Mouse (Mus musculus): ENCODE measurements around the gene Kcnn1. TPM values are rescaled to one million over a fixed set of nuclear protein-coding genes. Genes with fewer than 3 reads are reported as not detected.

Kcnn1 gene
- polyA plus RNA-seq, 1 experiment from 2014 or later, result 1.4 TPM

DNA sequence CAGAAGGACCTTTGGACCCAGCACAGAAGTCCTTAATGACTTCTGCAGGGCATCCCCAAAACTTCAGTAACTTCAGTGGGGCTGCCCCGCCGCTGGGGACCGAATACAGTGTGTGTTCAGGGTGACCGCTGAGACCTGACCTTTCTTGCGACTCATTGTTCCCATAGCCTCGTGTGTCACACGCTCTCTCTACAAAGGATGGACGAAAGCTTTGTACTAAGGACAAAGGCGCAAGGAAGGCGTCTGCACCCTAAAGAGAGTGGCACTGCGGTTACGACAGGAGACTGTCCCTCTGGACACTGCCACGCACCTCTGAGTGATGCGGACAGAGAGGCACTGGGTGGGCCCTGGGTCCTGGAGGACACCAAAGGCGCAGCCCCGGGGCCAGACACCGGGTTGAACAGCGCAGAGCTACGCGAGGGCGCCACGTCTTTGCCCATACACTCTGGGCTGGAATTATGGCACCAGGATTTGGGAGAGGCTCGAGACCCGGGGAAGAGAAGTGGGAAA, 1.7 kb upstream of the Kcnn1 start:
- no peak for ATAC-seq (ENCODE audit: insufficient read depth, low FRiP score)
- H3K4me3 ChIP-seq (replicated peaks; ENCODE audit: low read length), result peak overlapping the region; percentile 70
- 4% methylated on average over 24 of the region's 24 CpGs for WGBS
- peaks cover 44% of the 10 kb centered on the region for H3K4me1 ChIP-seq (ENCODE audit: control insufficient read depth, insufficient read depth, low read length)
- H3K36me3 ChIP-seq (ENCODE audit: control insufficient read depth, insufficient read depth, low read length), result peaks cover 5% of the 10 kb centered on the region; the same call in 1 of the 2 replicates
- H3K9ac ChIP-seq (ENCODE audit: low read length), result peak overlapping the region; percentile 79
- H3K27ac ChIP-seq (ENCODE audit: low read length), result peak overlapping the region; percentile 86
- H3K9me3 ChIP-seq (replicated peaks; ENCODE audit: control insufficient read depth, low read length), result no peaks in the 10 kb centered on the region
- peak overlapping the region; percentile 79 for H3K4me2 ChIP-seq (ENCODE audit: low read depth, low read length)
- H3K27me3 ChIP-seq (ENCODE audit: control insufficient read depth, insufficient read depth, low read length), result peaks cover 16% of the 10 kb centered on the region

DNA sequence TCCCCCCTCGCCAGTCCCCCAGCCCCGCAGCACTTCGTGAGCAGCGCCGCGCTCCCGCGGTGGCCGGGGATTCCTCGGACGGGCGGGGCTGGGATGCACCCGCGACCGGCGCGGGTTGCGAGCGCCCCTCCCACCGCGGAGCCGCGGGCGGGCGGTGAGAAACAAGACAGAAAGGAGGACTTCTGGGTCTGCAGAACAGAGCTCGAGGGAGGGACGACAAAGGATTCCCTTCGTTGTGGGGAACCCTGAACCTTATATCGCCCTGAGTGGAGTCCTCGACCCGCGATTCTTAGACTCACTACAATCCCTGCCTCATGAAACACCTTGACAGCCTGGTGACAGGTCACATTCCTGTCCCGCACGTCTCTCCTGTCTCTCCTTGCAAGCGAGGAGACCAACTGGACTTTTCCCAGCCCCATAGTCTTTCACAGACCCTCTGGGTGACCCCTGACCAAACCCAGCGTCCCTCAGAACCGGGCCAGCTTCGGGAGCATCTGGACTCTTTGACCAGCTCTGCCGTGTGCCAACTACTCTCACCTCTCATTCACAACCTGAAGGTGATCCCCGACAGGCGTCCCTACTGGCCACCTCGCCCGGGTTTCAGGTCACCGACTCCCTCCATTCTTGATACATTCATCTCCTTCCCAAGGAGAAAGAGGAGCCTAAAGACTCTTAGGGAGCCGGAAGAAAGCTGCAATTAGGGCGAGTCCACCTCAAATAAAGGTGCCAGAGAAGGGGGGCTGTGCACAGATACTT, 1.1 kb upstream of the Kcnn1 start:
- peak overlapping the region; percentile 70 for H3K4me3 ChIP-seq (replicated peaks; ENCODE audit: low read length)
- H3K4me1 ChIP-seq (ENCODE audit: control insufficient read depth, insufficient read depth, low read length), result peaks cover 39% of the 10 kb centered on the region
- peak overlapping the region; percentile 79 for H3K4me2 ChIP-seq (ENCODE audit: low read depth, low read length)
- peaks cover 5% of the 10 kb centered on the region; the same call in 1 of the 2 replicates for H3K36me3 ChIP-seq (ENCODE audit: control insufficient read depth, insufficient read depth, low read length)
- H3K27ac ChIP-seq (ENCODE audit: low read length), result 0 out of 2 replicates have a peak overlapping the region, but pooled peaks have one; percentile 86
- 2% methylated on average over 46 of the region's 46 CpGs for WGBS
- no peak for ATAC-seq (ENCODE audit: insufficient read depth, low FRiP score)
- H3K27me3 ChIP-seq (ENCODE audit: control insufficient read depth, insufficient read depth, low read length), result peaks cover 16% of the 10 kb centered on the region
- no peaks in the 10 kb centered on the region for H3K9me3 ChIP-seq (replicated peaks; ENCODE audit: control insufficient read depth, low read length)
- H3K9ac ChIP-seq (ENCODE audit: low read length), result peak overlapping the region; percentile 79

DNA sequence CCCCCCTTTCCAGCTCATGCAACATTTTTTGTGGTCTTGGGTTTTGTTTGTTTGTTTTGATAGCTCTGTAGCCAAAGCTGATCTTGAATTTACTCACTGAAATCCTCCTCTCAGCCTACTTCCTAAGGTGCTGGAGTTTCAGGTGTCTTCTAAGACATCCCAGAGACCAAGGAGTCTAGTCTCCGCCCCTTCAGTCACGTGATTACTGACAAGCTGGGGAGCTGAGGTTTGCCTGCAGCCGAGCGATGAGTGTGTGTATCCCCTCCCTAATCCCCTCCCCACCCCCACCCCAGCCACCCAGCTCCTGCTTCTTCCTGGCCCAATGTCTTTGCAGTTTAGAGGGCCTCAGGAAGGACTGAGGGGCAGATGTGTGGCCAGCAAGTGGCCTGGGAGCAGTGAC, 5.5 kb downstream of the Kcnn1 start:
- H3K27ac ChIP-seq (ENCODE audit: low read length), result no peak overlapping the region
- peaks cover 13% of the 10 kb centered on the region for H3K4me1 ChIP-seq (ENCODE audit: control insufficient read depth, insufficient read depth, low read length)
- peak overlapping the region; percentile 74; the same call in 1 of the 2 replicates for H3K9ac ChIP-seq (ENCODE audit: low read length)
- no peak overlapping the region for H3K4me3 ChIP-seq (replicated peaks; ENCODE audit: low read length)
- H3K4me2 ChIP-seq (ENCODE audit: low read depth, low read length), result peak overlapping the region; percentile 83; the same call in 1 of the 2 replicates
- no peaks in the 10 kb centered on the region for H3K9me3 ChIP-seq (replicated peaks; ENCODE audit: control insufficient read depth, low read length)
- H3K36me3 ChIP-seq (ENCODE audit: control insufficient read depth, insufficient read depth, low read length), result no peaks in the 10 kb centered on the region
- H3K27me3 ChIP-seq (ENCODE audit: control insufficient read depth, insufficient read depth, low read length), result peaks cover 7% of the 10 kb centered on the region
- 18% methylated on average over 4 of the region's 4 CpGs for WGBS
- no peak for ATAC-seq (ENCODE audit: insufficient read depth, low FRiP score)

DNA sequence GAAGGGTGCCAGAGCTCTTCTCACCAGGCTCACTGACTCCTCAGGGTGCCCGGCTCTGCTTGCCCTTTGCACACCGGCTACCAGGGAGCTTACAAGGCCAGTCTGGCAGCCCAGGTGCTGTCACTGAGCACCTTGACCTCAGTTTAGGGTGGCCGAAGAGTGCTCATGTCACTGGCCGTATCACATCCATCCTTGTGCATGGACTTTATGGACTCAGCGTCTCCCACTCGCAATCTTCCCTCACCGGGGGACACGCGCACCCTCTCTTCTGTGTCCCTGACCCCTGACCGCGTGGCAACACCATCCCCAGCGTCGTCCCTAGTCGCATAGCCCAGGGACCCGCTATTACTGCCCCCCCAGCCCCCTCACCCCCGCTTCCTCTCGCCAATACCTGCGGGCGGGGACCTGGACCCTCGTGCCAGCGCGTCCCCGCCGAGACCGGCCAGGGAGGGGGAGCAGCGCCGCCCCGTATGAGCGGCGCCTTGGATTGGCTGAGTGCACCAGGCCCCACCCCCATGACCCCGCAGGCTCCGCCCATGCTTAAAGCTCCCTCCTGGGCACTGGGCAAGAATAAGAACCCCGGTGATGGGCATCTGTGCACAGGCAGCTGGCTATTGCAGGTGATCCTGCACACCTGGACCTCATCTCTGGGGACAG, 6.4 kb downstream of the Kcnn1 start:
- no peak overlapping the region for H3K27ac ChIP-seq (ENCODE audit: low read length)
- H3K4me1 ChIP-seq (ENCODE audit: control insufficient read depth, insufficient read depth, low read length), result peaks cover 13% of the 10 kb centered on the region
- peak; percentile 79 for ATAC-seq (ENCODE audit: insufficient read depth, low FRiP score)
- H3K9me3 ChIP-seq (replicated peaks; ENCODE audit: control insufficient read depth, low read length), result no peaks in the 10 kb centered on the region
- 5% methylated on average over 33 of the region's 33 CpGs for WGBS
- peak overlapping the region; percentile 53 for H3K4me3 ChIP-seq (replicated peaks; ENCODE audit: low read length)
- no peaks in the 10 kb centered on the region for H3K36me3 ChIP-seq (ENCODE audit: control insufficient read depth, insufficient read depth, low read length)
- H3K4me2 ChIP-seq (ENCODE audit: low read depth, low read length), result peak overlapping the region; percentile 83
- peak overlapping the region; percentile 74 for H3K9ac ChIP-seq (ENCODE audit: low read length)
- no peaks in the 10 kb centered on the region for H3K27me3 ChIP-seq (ENCODE audit: control insufficient read depth, insufficient read depth, low read length)

DNA sequence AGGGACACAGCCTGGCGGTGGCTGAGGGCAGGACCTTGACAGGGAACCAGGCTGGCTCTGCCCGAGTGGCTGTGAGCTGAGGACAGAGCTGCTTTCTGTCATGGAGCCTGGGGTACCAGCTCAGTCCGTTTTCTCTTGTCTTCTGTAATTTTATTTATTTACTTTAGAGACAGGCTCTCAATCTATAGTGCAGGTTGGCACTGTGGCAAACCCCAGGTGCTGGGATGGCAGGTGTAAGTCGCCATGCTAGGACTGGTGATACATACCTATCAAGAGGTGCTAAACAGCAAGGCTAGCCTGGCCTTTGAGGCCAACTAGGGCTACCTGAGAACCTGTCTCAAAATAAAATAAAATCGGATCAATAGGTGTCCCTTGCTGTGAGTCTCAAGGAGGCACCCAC, 7.0 kb downstream of the Kcnn1 start:
- no peak overlapping the region for H3K27ac ChIP-seq (ENCODE audit: low read length)
- 61% methylated on average over 5 of the region's 5 CpGs for WGBS
- H3K36me3 ChIP-seq (ENCODE audit: control insufficient read depth, insufficient read depth, low read length), result no peaks in the 10 kb centered on the region
- H3K9me3 ChIP-seq (replicated peaks; ENCODE audit: control insufficient read depth, low read length), result no peaks in the 10 kb centered on the region
- peaks cover 13% of the 10 kb centered on the region for H3K4me1 ChIP-seq (ENCODE audit: control insufficient read depth, insufficient read depth, low read length)
- no peak overlapping the region for H3K9ac ChIP-seq (ENCODE audit: low read length)
- no peaks in the 10 kb centered on the region for H3K27me3 ChIP-seq (ENCODE audit: control insufficient read depth, insufficient read depth, low read length)
- no peak overlapping the region for H3K4me3 ChIP-seq (replicated peaks; ENCODE audit: low read length)
- H3K4me2 ChIP-seq (ENCODE audit: low read depth, low read length), result no peak overlapping the region
- no peak for ATAC-seq (ENCODE audit: insufficient read depth, low FRiP score)

DNA sequence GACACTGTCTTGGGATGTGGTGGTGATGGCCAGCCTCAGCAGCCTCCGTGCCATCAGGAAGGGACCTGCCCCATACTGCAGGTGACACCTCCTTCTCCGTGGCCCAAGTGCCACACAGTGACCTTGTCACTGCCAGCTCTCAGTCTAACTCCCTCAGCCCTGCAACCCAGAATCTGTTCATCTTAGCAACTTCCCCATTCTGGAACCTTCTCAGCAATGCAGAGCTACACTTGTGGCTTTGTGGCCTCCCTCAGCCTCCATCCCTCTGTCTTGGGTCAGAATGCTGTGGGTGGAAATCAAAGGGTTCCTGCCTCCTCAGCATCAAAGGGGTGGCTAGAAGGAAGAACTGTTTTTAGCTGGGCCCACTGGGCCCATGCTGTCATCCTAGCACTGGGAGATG, 9.2 kb downstream of the Kcnn1 start:
- WGBS, result 84% methylated on average over 2 of the region's 2 CpGs
- ATAC-seq (ENCODE audit: insufficient read depth, low FRiP score), result no peak
- Histone ChIP-seq H3K9me3 (replicated peaks; ENCODE audit: control insufficient read depth, low read length) (no peaks in the 10 kb centered on the region), H3K27me3 (ENCODE audit: control insufficient read depth, insufficient read depth, low read length) (no peaks in the 10 kb centered on the region), H3K9ac (ENCODE audit: low read length) (no peak overlapping the region), H3K4me1 (ENCODE audit: control insufficient read depth, insufficient read depth, low read length) (peaks cover 13% of the 10 kb centered on the region), H3K4me2 (ENCODE audit: low read depth, low read length) (no peak overlapping the region), H3K36me3 (ENCODE audit: control insufficient read depth, insufficient read depth, low read length) (no peaks in the 10 kb centered on the region), H3K27ac (ENCODE audit: low read length) (no peak overlapping the region), H3K4me3 (replicated peaks; ENCODE audit: low read length) (no peak overlapping the region)

DNA sequence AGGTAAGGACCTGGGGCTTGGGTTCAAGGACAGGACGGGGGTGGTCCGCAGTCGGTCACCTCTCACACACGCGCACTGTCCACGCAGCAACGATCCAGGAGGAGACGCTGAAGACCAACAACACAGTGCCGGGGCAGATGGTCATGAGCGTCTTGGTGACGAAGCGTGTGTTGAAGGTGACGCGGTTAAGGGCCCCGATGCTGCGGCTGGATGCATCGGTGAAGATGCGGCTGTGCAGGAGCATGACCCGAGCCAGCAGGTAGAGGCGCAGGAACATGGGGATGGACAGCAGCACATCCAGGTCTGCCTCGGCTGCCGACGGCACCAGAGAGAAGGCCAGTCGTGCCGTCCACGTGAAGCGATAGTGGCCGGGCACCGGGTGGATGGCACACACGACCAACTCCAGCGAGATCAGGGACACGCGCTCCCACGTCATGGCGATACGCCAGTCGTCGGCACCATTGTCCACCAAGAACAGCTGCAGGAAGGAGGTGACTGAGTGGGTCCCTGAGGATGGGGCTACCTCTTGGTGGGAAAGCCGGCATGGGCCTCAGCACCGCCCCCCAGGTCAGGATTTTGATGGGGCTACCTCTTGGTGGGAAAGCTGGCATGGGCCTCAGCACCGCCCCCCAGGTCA, 10.3 kb downstream of the Kcnn1 start:
- Histone ChIP-seq H3K9ac (ENCODE audit: low read length) (no peak overlapping the region), H3K9me3 (replicated peaks; ENCODE audit: control insufficient read depth, low read length) (no peaks in the 10 kb centered on the region), H3K27ac (ENCODE audit: low read length) (no peak overlapping the region), H3K4me1 (ENCODE audit: control insufficient read depth, insufficient read depth, low read length) (peaks cover 13% of the 10 kb centered on the region), H3K27me3 (ENCODE audit: control insufficient read depth, insufficient read depth, low read length) (no peaks in the 10 kb centered on the region), H3K4me2 (ENCODE audit: low read depth, low read length) (no peak overlapping the region), H3K4me3 (replicated peaks; ENCODE audit: low read length) (no peak overlapping the region), H3K36me3 (ENCODE audit: control insufficient read depth, insufficient read depth, low read length) (no peaks in the 10 kb centered on the region)
- 90% methylated on average over 41 of the region's 41 CpGs for WGBS
- no peak for ATAC-seq (ENCODE audit: insufficient read depth, low FRiP score)

DNA sequence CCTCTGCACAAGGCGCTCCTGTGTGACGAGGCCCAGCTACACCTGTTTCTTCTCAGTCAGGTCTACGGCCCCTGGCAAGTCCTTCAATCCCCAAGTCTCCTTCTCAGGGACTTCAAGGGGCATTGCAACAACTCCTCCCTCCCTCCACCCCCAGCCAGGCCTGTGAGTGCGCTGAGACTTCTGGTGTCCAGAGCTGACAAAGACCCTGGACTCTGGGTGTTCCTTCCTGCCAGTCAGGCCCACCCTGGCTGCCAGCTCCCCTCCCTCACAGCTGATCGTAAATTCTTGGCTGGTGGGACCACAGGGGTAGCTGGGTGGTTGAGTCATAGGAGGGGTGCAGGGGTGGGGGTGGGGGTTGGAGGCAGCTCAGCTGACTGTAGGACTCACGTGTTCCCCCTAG, 11.2 kb downstream of the Kcnn1 start:
- Histone ChIP-seq H3K27ac (ENCODE audit: low read length) (no peak overlapping the region), H3K36me3 (ENCODE audit: control insufficient read depth, insufficient read depth, low read length) (no peaks in the 10 kb centered on the region), H3K9ac (ENCODE audit: low read length) (peak overlapping the region; percentile 48; the same call in 1 of the 2 replicates), H3K4me1 (ENCODE audit: control insufficient read depth, insufficient read depth, low read length) (peaks cover 4% of the 10 kb centered on the region), H3K27me3 (ENCODE audit: control insufficient read depth, insufficient read depth, low read length) (no peaks in the 10 kb centered on the region), H3K4me3 (replicated peaks; ENCODE audit: low read length) (no peak overlapping the region), H3K9me3 (replicated peaks; ENCODE audit: control insufficient read depth, low read length) (no peaks in the 10 kb centered on the region), H3K4me2 (ENCODE audit: low read depth, low read length) (no peak overlapping the region)
- WGBS, result 45% methylated on average over 6 of the region's 6 CpGs
- ATAC-seq (ENCODE audit: insufficient read depth, low FRiP score), result no peak

DNA sequence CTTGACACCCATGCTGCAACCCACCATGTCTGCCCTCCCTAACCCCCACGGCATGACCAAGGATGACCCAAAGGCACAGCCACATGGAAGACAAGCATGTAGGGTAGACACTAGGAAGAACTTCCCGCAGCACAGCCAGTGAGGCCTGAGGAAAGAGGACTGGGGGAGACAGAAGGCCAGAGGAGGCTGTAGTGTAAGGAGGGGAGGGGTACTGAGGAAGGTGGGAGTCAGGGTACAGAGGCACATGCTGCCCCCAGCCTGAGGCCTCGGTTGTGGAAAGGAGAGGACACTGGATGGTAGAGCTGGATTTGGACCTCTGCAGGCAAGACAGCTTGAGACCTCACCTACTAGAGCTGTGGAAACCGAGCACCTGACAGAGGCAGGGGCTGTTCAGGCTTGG, 12.1 kb downstream of the Kcnn1 start:
- Histone ChIP-seq H3K4me3 (replicated peaks; ENCODE audit: low read length) (no peak overlapping the region), H3K4me2 (ENCODE audit: low read depth, low read length) (no peak overlapping the region), H3K27me3 (ENCODE audit: control insufficient read depth, insufficient read depth, low read length) (no peaks in the 10 kb centered on the region), H3K4me1 (ENCODE audit: control insufficient read depth, insufficient read depth, low read length) (no peaks in the 10 kb centered on the region), H3K9me3 (replicated peaks; ENCODE audit: control insufficient read depth, low read length) (no peaks in the 10 kb centered on the region), H3K36me3 (ENCODE audit: control insufficient read depth, insufficient read depth, low read length) (no peaks in the 10 kb centered on the region), H3K9ac (ENCODE audit: low read length) (no peak overlapping the region), H3K27ac (ENCODE audit: low read length) (no peak overlapping the region)
- WGBS, result 79% methylated on average over 4 of the region's 4 CpGs
- no peak for ATAC-seq (ENCODE audit: insufficient read depth, low FRiP score)

Data from stomach, embryonic 16.5 days (tissue).